Mouse (Mus musculus): ENCODE data around the gene Ppp3ca. TPM values are rescaled to one million over a fixed set of nuclear protein-coding genes. Genes with fewer than 3 reads are reported as not detected.

Gene Ppp3ca
- polyA plus RNA-seq, 1 experiment from 2014 or later: 153 TPM

DNA sequence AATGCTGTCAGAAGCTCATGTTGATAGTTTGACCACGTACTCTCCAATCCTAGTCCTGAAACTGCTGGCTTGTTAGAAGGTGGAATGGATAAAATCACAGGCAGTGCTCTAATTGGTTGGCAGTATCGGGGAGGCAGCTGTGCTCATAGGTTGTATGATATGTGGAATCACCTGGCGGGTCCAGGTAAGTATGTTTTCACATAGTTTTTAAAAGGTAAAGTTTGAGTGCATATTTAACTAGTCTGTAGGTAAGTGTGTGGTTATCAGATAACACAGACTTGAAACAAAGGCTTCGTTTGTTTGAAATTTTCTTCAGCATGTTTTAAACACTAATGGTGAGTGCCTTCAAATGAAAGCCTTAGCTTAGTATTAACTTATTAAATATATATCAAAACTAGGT, 136.0 kb downstream of the Ppp3ca start:
- WGBS: 95% methylated on average over 4 of the region's 4 CpGs
- H3K4me1 ChIP-seq: no peaks in the 10 kb centered on the region

DNA sequence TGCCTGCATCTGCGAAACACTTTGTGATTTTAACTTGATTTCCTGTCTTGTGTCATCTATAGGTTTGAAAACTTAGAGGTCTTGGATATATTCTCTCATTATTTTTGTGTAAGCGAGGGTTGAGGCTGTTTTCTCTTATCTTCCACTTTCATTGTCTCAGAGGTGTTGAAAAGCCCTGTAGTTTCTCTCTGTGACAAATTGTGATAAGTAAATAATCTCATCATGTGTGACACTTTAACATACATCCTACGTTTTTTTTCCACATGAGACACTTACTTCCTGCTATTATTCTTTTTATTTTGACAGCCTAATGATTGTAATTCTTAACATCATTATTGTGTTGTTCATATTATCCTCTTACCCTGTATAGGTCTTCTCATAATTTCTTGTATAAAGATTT, 140.3 kb downstream of the Ppp3ca start:
- no peak overlapping the region for H3K9ac ChIP-seq (replicated peaks)
- no peaks in the 10 kb centered on the region for H3K27me3 ChIP-seq
- H3K4me3 ChIP-seq: no peak overlapping the region
- no peaks in the 10 kb centered on the region for H3K9me3 ChIP-seq
- H3K4me2 ChIP-seq (replicated peaks): no peak overlapping the region
- WGBS: 78% methylated on average over 3 of the region's 3 CpGs
- no peak for ATAC-seq (replicated peaks)
- no peaks in the 10 kb centered on the region for H3K4me1 ChIP-seq
- no peaks in the 10 kb centered on the region for H3K36me3 ChIP-seq
- no peak overlapping the region for H3K27ac ChIP-seq (replicated peaks)

More for the DNA sequence above, 136.0 kb downstream of the Ppp3ca start:
- Histone ChIP-seq H3K9ac (replicated peaks) (no peak overlapping the region), H3K27ac (replicated peaks) (no peak overlapping the region), H3K4me3 (no peak overlapping the region), H3K36me3 (no peaks in the 10 kb centered on the region), H3K4me2 (replicated peaks) (no peak overlapping the region), H3K9me3 (no peaks in the 10 kb centered on the region), H3K27me3 (no peaks in the 10 kb centered on the region)
- ATAC-seq (replicated peaks): no peak

DNA sequence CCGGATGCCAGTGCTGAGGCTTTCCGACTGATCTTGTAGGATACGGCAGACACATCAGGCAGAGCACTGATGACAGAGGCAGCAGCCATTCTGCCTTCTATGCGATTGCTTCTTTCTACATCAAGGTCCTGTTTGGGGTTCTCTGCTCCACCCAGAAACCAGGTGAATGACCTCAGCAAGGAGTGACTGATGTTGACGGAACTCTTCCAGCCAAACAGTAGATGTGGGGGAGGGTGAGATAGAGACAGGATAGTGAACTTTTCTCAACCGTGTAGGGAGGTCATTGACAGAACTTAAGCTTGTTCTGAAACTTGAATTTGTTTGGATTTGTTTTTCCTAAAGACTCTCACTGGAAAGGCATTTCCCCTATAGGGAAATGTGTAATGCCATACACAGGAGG, 142.2 kb downstream of the Ppp3ca start:
- no peak overlapping the region for H3K4me3 ChIP-seq
- WGBS: 92% methylated on average over 6 of the region's 6 CpGs
- H3K36me3 ChIP-seq: no peaks in the 10 kb centered on the region
- no peak overlapping the region for H3K27ac ChIP-seq (replicated peaks)
- H3K4me2 ChIP-seq (replicated peaks): no peak overlapping the region
- no peaks in the 10 kb centered on the region for H3K9me3 ChIP-seq
- no peak overlapping the region for H3K9ac ChIP-seq (replicated peaks)
- ATAC-seq (replicated peaks): no peak
- no peaks in the 10 kb centered on the region for H3K27me3 ChIP-seq
- H3K4me1 ChIP-seq: no peaks in the 10 kb centered on the region

- Histone ChIP-seq H3K27ac (replicated peaks) (no peak overlapping the region), H3K4me2 (replicated peaks) (no peak overlapping the region), H3K36me3 (no peaks in the 10 kb centered on the region), H3K9ac (replicated peaks) (no peak overlapping the region), H3K9me3 (no peaks in the 10 kb centered on the region), H3K4me3 (no peak overlapping the region), H3K4me1 (no peaks in the 10 kb centered on the region), H3K27me3 (no peaks in the 10 kb centered on the region)
- WGBS: 88% methylated on average over 2 of the region's 2 CpGs
- no peak for ATAC-seq (replicated peaks)
These were observed 142.9 kb downstream of the Ppp3ca start for GRCm38 (mm10) chr3:136812791-136813190.

GRCm38 (mm10) chr3:136813886-136814285, 144.0 kb downstream of the Ppp3ca start:
- Histone ChIP-seq H3K9ac (replicated peaks) (no peak overlapping the region), H3K27me3 (no peaks in the 10 kb centered on the region), H3K36me3 (no peaks in the 10 kb centered on the region), H3K4me3 (no peak overlapping the region), H3K4me2 (replicated peaks) (no peak overlapping the region), H3K27ac (replicated peaks) (no peak overlapping the region), H3K4me1 (no peaks in the 10 kb centered on the region), H3K9me3 (no peaks in the 10 kb centered on the region)
- 95% methylated on average over 2 of the region's 2 CpGs for WGBS
- ATAC-seq (replicated peaks): no peak

DNA sequence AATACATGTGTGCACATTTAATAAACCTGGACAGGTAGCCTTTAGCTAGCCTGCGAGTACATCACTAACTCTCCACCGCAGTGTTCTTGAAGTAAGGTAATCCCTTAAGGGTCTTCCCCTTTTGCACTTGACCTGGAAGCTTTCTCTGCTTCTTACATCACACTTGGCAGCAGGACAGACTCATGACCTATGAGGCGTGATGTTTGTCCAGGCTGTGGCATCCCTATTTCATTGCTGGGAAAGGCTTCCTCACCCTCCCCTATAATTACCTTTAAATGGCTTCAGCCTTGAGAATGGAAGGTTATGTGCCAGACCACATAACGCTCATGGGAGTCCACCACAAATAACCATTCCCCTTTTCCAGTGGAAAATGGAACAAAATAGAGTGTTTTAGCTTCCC, 145.0 kb downstream of the Ppp3ca start:
- no peak overlapping the region for H3K27ac ChIP-seq (replicated peaks)
- H3K9ac ChIP-seq (replicated peaks): no peak overlapping the region
- ATAC-seq (replicated peaks): no peak
- no peaks in the 10 kb centered on the region for H3K4me1 ChIP-seq
- H3K9me3 ChIP-seq: no peaks in the 10 kb centered on the region
- no peak overlapping the region for H3K4me2 ChIP-seq (replicated peaks)
- no peaks in the 10 kb centered on the region for H3K27me3 ChIP-seq
- no peaks in the 10 kb centered on the region for H3K36me3 ChIP-seq
- no peak overlapping the region for H3K4me3 ChIP-seq
- WGBS: 90% methylated on average over 4 of the region's 4 CpGs

GRCm38 (mm10) chr3:136816319-136816718, 146.4 kb downstream of the Ppp3ca start:
- no peak for ATAC-seq (replicated peaks)

GRCm38 (mm10) chr3:136818997-136819396, 149.1 kb downstream of the Ppp3ca start:
- no peaks in the 10 kb centered on the region for H3K27me3 ChIP-seq
- no peaks in the 10 kb centered on the region for H3K36me3 ChIP-seq
- WGBS: 83% methylated on average over 5 of the region's 5 CpGs
- ATAC-seq (replicated peaks): no peak
- no peaks in the 10 kb centered on the region for H3K9me3 ChIP-seq
- no peak overlapping the region for H3K27ac ChIP-seq (replicated peaks)
- no peak overlapping the region for H3K4me3 ChIP-seq
- H3K4me1 ChIP-seq: no peaks in the 10 kb centered on the region
- no peak overlapping the region for H3K9ac ChIP-seq (replicated peaks)
- no peak overlapping the region for H3K4me2 ChIP-seq (replicated peaks)

More at GRCm38 (mm10) chr3:136816319-136816718, 146.4 kb downstream of the Ppp3ca start:
- Histone ChIP-seq H3K9me3 (no peaks in the 10 kb centered on the region), H3K27me3 (no peaks in the 10 kb centered on the region), H3K27ac (replicated peaks) (no peak overlapping the region), H3K4me3 (no peak overlapping the region), H3K9ac (replicated peaks) (no peak overlapping the region), H3K36me3 (no peaks in the 10 kb centered on the region), H3K4me2 (replicated peaks) (no peak overlapping the region), H3K4me1 (no peaks in the 10 kb centered on the region)
- 66% methylated on average over 3 of the region's 3 CpGs for WGBS

DNA sequence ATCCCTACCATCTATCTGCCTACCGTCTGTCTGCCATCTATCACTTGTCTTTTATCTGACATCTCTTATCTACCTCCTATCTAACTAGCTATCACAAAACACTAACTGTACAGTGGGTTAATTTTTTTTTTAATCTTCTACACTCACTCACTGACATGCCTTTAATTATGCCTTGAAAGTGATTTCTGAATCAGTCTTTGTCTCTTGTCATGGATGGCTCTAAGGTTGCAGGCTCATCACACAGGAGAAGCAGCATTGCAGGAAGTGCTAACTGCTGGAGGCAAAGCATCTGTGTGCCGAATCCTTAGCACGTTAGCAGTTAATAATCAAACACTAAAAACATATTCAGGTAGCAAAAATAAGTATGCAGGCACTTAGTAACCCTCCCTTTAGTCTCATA, 151.1 kb downstream of the Ppp3ca start:
- 81% methylated on average over 3 of the region's 3 CpGs for WGBS
- Histone ChIP-seq H3K4me1 (no peaks in the 10 kb centered on the region), H3K4me2 (replicated peaks) (no peak overlapping the region), H3K27me3 (no peaks in the 10 kb centered on the region), H3K27ac (replicated peaks) (no peak overlapping the region), H3K4me3 (no peak overlapping the region), H3K9ac (replicated peaks) (no peak overlapping the region), H3K9me3 (no peaks in the 10 kb centered on the region), H3K36me3 (no peaks in the 10 kb centered on the region)
- peak; percentile 67 for ATAC-seq (replicated peaks)

- Histone ChIP-seq H3K4me1 (no peaks in the 10 kb centered on the region), H3K4me2 (replicated peaks) (no peak overlapping the region), H3K36me3 (no peaks in the 10 kb centered on the region), H3K27me3 (no peaks in the 10 kb centered on the region), H3K9me3 (no peaks in the 10 kb centered on the region), H3K27ac (replicated peaks) (no peak overlapping the region), H3K4me3 (no peak overlapping the region), H3K9ac (replicated peaks) (no peak overlapping the region)
- 90% methylated on average over 2 of the region's 2 CpGs for WGBS
- ATAC-seq (replicated peaks): no peak
These were observed 152.1 kb downstream of the Ppp3ca start for GRCm38 (mm10) chr3:136821993-136822392.

GRCm38 (mm10) chr3:136822431-136822830, 152.5 kb downstream of the Ppp3ca start:
- no peak overlapping the region for H3K9ac ChIP-seq (replicated peaks)
- no peak for ATAC-seq (replicated peaks)
- H3K36me3 ChIP-seq: no peaks in the 10 kb centered on the region
- no peak overlapping the region for H3K4me3 ChIP-seq
- 98% methylated on average over 2 of the region's 2 CpGs for WGBS
- H3K4me2 ChIP-seq (replicated peaks): no peak overlapping the region
- H3K27ac ChIP-seq (replicated peaks): no peak overlapping the region
- no peaks in the 10 kb centered on the region for H3K9me3 ChIP-seq
- H3K4me1 ChIP-seq: no peaks in the 10 kb centered on the region
- no peaks in the 10 kb centered on the region for H3K27me3 ChIP-seq

- H3K27ac ChIP-seq (replicated peaks): peak overlapping the region; percentile 63
- no peaks in the 10 kb centered on the region for H3K27me3 ChIP-seq
- ATAC-seq (replicated peaks): peak; percentile 57; the same call in 1 of the 2 replicates
- H3K9ac ChIP-seq (replicated peaks): no peak overlapping the region
- no peak overlapping the region for H3K4me2 ChIP-seq (replicated peaks)
- H3K4me3 ChIP-seq: no peak overlapping the region
- no peaks in the 10 kb centered on the region for H3K9me3 ChIP-seq
- peaks cover 35% of the 10 kb centered on the region for H3K4me1 ChIP-seq
- 48% methylated on average over 2 of the region's 2 CpGs for WGBS
- H3K36me3 ChIP-seq: no peaks in the 10 kb centered on the region
These were observed 158.5 kb downstream of the Ppp3ca start for GRCm38 (mm10) chr3:136828451-136828850.

- no peak overlapping the region for H3K4me2 ChIP-seq (replicated peaks)
- no peak overlapping the region for H3K4me3 ChIP-seq
- H3K27ac ChIP-seq (replicated peaks): peak overlapping the region; percentile 63
- H3K27me3 ChIP-seq: no peaks in the 10 kb centered on the region
- ATAC-seq (replicated peaks): no peak
- H3K36me3 ChIP-seq: no peaks in the 10 kb centered on the region
- WGBS: 84% methylated on average over 5 of the region's 5 CpGs
- H3K9ac ChIP-seq (replicated peaks): no peak overlapping the region
- no peaks in the 10 kb centered on the region for H3K9me3 ChIP-seq
- H3K4me1 ChIP-seq: peaks cover 42% of the 10 kb centered on the region
These were observed 159.2 kb downstream of the Ppp3ca start for GRCm38 (mm10) chr3:136829109-136829508.
